Mouse (Mus musculus) hindbrain, embryonic 11.5 days (tissue): ENCODE results near the gene Gnb4. TPM values are rescaled to one million over a fixed set of nuclear protein-coding genes. Genes with fewer than 3 reads are reported as not detected.

Experiments
- polyA plus RNA-seq: library from polyadenylated mRNA; unstranded; fragments of >200 nt; fragmentation: Nextera tagmentation; extraction: Ambion mirVana; gene quantifications from 2 replicates; pipeline ENCODE4 v1.2.1, GENCODE M21; 2014

Gnb4 gene
- polyA plus RNA-seq, 1 experiment from 2014 or later = 56.2 TPM

Other genes starting within 250 kb of the Gnb4 start
- 17.8 and 21.6 TPM in 2 replicates for gene Pik3ca, start 218.9 kb downstream of the Gnb4 start, polyA plus RNA-seq
- 0.12 TPM in 1 of 2 replicates, not detected in the other for gene Kcnmb3, start 124.4 kb downstream of the Gnb4 start, polyA plus RNA-seq
- 48.0 and 48.1 TPM in 2 replicates for gene Zfp639, start 106.3 kb downstream of the Gnb4 start, polyA plus RNA-seq
- 31.0 and 39.5 TPM in 2 replicates for gene Mfn1, start 87.1 kb downstream of the Gnb4 start, polyA plus RNA-seq
- 235 and 239 TPM in 2 replicates for gene Actl6a, start 89.7 kb upstream of the Gnb4 start, polyA plus RNA-seq
- 322 and 328 TPM in 2 replicates for gene Ndufb5, start 120.4 kb upstream of the Gnb4 start, polyA plus RNA-seq
- 45.7 and 45.8 TPM in 2 replicates for gene Mrpl47, start 121.0 kb upstream of the Gnb4 start, polyA plus RNA-seq
- 5.5 and 6.9 TPM in 2 replicates for gene Usp13, start 201.0 kb upstream of the Gnb4 start, polyA plus RNA-seq